Mouse (Mus musculus): ENCODE data around the gene Olfr933. TPM values are rescaled to one million over a fixed set of nuclear protein-coding genes. Genes with fewer than 3 reads are reported as not detected.

Olfr933 gene
- not detected in 2 replicates for polyA plus RNA-seq (2012; rRNA removed)

DNA sequence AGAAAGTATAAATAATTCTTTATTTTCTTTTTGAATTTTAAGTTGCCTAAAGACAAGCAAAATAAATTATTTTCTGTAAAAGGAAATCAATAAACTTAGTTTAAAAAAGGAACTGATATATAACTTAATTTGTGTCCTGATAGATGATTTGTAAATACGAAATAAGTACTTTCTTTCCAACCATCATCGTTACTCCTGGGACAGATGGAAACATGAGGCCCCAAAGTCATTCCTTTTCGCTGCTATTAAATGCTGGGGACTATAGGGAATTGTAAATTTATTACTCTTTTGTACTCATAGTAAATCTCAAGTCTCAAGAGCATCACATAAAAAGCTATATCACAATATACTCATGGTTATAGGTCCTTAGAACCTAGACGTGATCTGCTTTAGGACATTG lies at the start of gene Olfr933:
Gene Olfr933, plus strand, starts transcription at position 301 of the 400 bp plus-strand sequence.
- no peak within 1 kb of the TSS for H3K27ac ChIP-seq (ENCODE audit: insufficient read depth, low read length)
- TF ChIP-seq CTCF (IDR thresholded peaks at IDR 0.05; ENCODE audit: extremely low read depth, insufficient read depth, low read length) (no peak), POLR2A (IDR thresholded peaks at IDR 0.05; ENCODE audit: extremely low read depth, insufficient read depth, low read length) (no peak)
- no peaks in the 10 kb centered on the region for H3K4me1 ChIP-seq (ENCODE audit: control insufficient read depth, insufficient read depth, low read length)
- no peak within 1 kb of the TSS for H3K4me3 ChIP-seq (ENCODE audit: insufficient read depth, low read length)

DNA sequence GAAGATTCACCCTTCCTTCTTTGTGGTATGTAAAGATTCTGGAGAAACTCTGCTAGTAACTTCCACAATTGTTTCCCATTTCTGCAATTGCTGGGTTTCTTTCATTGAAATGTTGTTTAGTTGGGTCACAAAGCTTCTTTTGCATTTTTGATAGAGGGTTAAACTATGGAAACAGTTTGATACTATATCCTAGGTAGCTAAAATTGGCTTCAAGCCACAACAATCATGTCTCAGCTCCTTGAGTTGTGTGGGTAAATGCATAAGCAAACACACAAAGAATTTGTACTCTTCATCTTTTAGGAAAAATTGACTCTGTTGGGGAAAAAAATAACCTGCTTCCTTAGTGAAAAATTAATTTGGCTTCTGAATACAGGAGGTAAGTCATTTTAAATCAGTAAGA lies 42.6 kb upstream of the Olfr933 start, which contains the start of gene Olfr930:
Gene Olfr930, plus strand, starts transcription at position 301 of the 400 bp plus-strand sequence.
- Histone ChIP-seq H3K4me1 (ENCODE audit: control insufficient read depth, insufficient read depth, low read length) (no peaks in the 10 kb centered on the region), H3K27ac (ENCODE audit: insufficient read depth, low read length) (no peak within 1 kb of the TSS), H3K4me3 (ENCODE audit: insufficient read depth, low read length) (no peak within 1 kb of the TSS)
- TF ChIP-seq CTCF (IDR thresholded peaks at IDR 0.05; ENCODE audit: extremely low read depth, insufficient read depth, low read length), result no peak
- no peak for TF ChIP-seq POLR2A (IDR thresholded peaks at IDR 0.05; ENCODE audit: extremely low read depth, insufficient read depth, low read length)

DNA sequence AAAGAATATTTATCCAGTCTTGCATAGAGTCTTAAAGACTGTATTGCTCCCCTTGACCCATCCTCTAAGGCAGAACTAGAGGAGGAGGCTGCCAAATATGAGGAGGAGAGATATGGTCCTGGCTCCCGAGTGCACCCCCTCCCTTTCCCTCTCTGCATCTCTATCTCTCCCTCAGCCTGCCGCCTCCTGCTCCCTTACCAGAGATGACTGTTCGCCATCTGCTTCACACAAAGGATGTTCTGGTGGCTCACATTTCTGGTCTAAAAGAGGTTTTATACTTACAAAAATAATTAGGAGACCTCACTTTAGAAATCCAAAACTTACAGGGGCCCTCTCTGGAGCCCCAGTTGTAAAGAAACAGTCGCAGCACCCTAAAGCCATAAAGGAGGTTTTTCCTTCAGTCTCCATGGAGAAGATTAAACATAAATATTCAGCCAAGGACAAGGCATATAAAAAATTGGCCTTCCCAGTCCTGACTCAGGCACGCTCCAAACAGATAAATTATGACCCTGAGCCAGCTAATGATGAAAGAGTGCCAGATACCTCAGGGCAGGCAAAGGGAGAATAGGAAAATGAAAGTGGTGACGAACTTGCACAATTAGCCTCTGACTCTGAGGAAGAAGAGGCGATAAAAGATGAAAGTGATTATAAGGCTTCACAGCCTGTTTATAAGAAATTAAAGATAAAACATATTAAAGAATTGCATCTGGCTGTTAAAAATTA lies 18.6 kb upstream of the Olfr933 start:
- H3K27ac ChIP-seq (ENCODE audit: insufficient read depth, low read length), result no peak overlapping the region
- H3K4me1 ChIP-seq (ENCODE audit: control insufficient read depth, insufficient read depth, low read length), result no peaks in the 10 kb centered on the region
- H3K4me3 ChIP-seq (ENCODE audit: insufficient read depth, low read length), result no peak overlapping the region
- TF ChIP-seq CTCF (IDR thresholded peaks at IDR 0.05; ENCODE audit: extremely low read depth, insufficient read depth, low read length) (no peak), POLR2A (IDR thresholded peaks at IDR 0.05; ENCODE audit: extremely low read depth, insufficient read depth, low read length) (no peak)

- no peak overlapping the region for H3K4me3 ChIP-seq (ENCODE audit: insufficient read depth, low read length)
- TF ChIP-seq CTCF (IDR thresholded peaks at IDR 0.05; ENCODE audit: extremely low read depth, insufficient read depth, low read length) (no peak), POLR2A (IDR thresholded peaks at IDR 0.05; ENCODE audit: extremely low read depth, insufficient read depth, low read length) (no peak)
Measured at GRCm38 (mm10) chr9:38954124-38954416, 18.0 kb upstream of the Olfr933 start.

GRCm38 (mm10) chr9:38988215-38988614 lies 16.1 kb downstream of the Olfr933 start, which contains the start of gene Olfr934:
TSS of gene Olfr934 (minus strand) at chr9:38988315.
- TF ChIP-seq POLR2A (IDR thresholded peaks at IDR 0.05; ENCODE audit: extremely low read depth, insufficient read depth, low read length) (no peak), CTCF (IDR thresholded peaks at IDR 0.05; ENCODE audit: extremely low read depth, insufficient read depth, low read length) (no peak)
- Histone ChIP-seq H3K27ac (ENCODE audit: insufficient read depth, low read length) (no peak within 1 kb of the TSS), H3K4me3 (ENCODE audit: insufficient read depth, low read length) (no peak within 1 kb of the TSS), H3K4me1 (ENCODE audit: control insufficient read depth, insufficient read depth, low read length) (no peaks in the 10 kb centered on the region)

More at GRCm38 (mm10) chr9:38954124-38954416, 18.0 kb upstream of the Olfr933 start:
- Histone ChIP-seq H3K27ac (ENCODE audit: insufficient read depth, low read length) (no peak overlapping the region), H3K4me1 (ENCODE audit: control insufficient read depth, insufficient read depth, low read length) (no peaks in the 10 kb centered on the region)

GRCm38 (mm10) chr9:38999583-38999982 lies 27.5 kb downstream of the Olfr933 start, which contains the start of gene Olfr935:
TSS of gene Olfr935 (minus strand) at chr9:38999683.
- Histone ChIP-seq H3K4me1 (ENCODE audit: control insufficient read depth, insufficient read depth, low read length) (no peaks in the 10 kb centered on the region), H3K27ac (ENCODE audit: insufficient read depth, low read length) (no peak within 1 kb of the TSS), H3K4me3 (ENCODE audit: insufficient read depth, low read length) (no peak within 1 kb of the TSS)
- no peak for TF ChIP-seq POLR2A (IDR thresholded peaks at IDR 0.05; ENCODE audit: extremely low read depth, insufficient read depth, low read length)
- no peak for TF ChIP-seq CTCF (IDR thresholded peaks at IDR 0.05; ENCODE audit: extremely low read depth, insufficient read depth, low read length)

- Histone ChIP-seq H3K27ac (ENCODE audit: insufficient read depth, low read length) (no peak within 1 kb of the TSS), H3K4me1 (ENCODE audit: control insufficient read depth, insufficient read depth, low read length) (no peaks in the 10 kb centered on the region)
- TF ChIP-seq POLR2A (IDR thresholded peaks at IDR 0.05; ENCODE audit: extremely low read depth, insufficient read depth, low read length), result no peak
- TF ChIP-seq CTCF (IDR thresholded peaks at IDR 0.05; ENCODE audit: extremely low read depth, insufficient read depth, low read length), result no peak
Measured at GRCm38 (mm10) chr9:39023277-39023676, 51.2 kb downstream of the Olfr933 start, which contains the start of gene Olfr146. TSS of gene Olfr146 (minus strand) at chr9:39023377.

More at GRCm38 (mm10) chr9:39023277-39023676, 51.2 kb downstream of the Olfr933 start, which contains the start of gene Olfr146:
- H3K4me3 ChIP-seq (ENCODE audit: insufficient read depth, low read length), result no peak within 1 kb of the TSS

Other genes starting within 250 kb of the Olfr933 start
- 0.17 and 0.21 TPM in 2 replicates for gene Olfr920, start 220.0 kb upstream of the Olfr933 start, polyA plus RNA-seq (2012; rRNA removed)
- gene Olfr921, start 199.2 kb upstream of the Olfr933 start, polyA plus RNA-seq (2012; rRNA removed), result not detected in 2 replicates
- gene Olfr922, start 157.7 kb upstream of the Olfr933 start, polyA plus RNA-seq (2012; rRNA removed), result not detected in 2 replicates
- gene Olfr923, start 145.8 kb upstream of the Olfr933 start, polyA plus RNA-seq (2012; rRNA removed), result not detected in 2 replicates
- gene Olfr924, start 127.9 kb upstream of the Olfr933 start, polyA plus RNA-seq (2012; rRNA removed), result not detected in 2 replicates
- gene Olfr26, start 117.3 kb upstream of the Olfr933 start, polyA plus RNA-seq (2012; rRNA removed), result not detected in 2 replicates
- not detected in 2 replicates for gene Olfr926, start 95.2 kb upstream of the Olfr933 start, polyA plus RNA-seq (2012; rRNA removed)
- gene Olfr930, start 42.5 kb upstream of the Olfr933 start, polyA plus RNA-seq (2012; rRNA removed), result not detected in 2 replicates
- gene Olfr934, start 16.0 kb downstream of the Olfr933 start, polyA plus RNA-seq (2012; rRNA removed), result not detected in 2 replicates
- not detected in 2 replicates for gene Olfr935, start 27.4 kb downstream of the Olfr933 start, polyA plus RNA-seq (2012; rRNA removed)
- gene Olfr146, start 51.1 kb downstream of the Olfr933 start, polyA plus RNA-seq (2012; rRNA removed), result not detected in 2 replicates
- not detected in 2 replicates for gene Olfr937, start 92.6 kb downstream of the Olfr933 start, polyA plus RNA-seq (2012; rRNA removed)
- gene Olfr938, start 106.6 kb downstream of the Olfr933 start, polyA plus RNA-seq (2012; rRNA removed), result not detected in 2 replicates
- gene Olfr27, start 155.8 kb downstream of the Olfr933 start, polyA plus RNA-seq (2012; rRNA removed), result not detected in 2 replicates
- not detected in 2 replicates for gene Olfr943, start 194.0 kb downstream of the Olfr933 start, polyA plus RNA-seq (2012; rRNA removed)
- gene Olfr944, start 229.6 kb downstream of the Olfr933 start, polyA plus RNA-seq (2012; rRNA removed), result not detected in 2 replicates